Mouse (Mus musculus): ENCODE data around the gene Sdhc. TPM values are rescaled to one million over a fixed set of nuclear protein-coding genes. Genes with fewer than 3 reads are reported as not detected.
A peak's percentile ranks its signal among the peaks of the same experiment; 100 is the strongest.

The Sdhc gene
- polyA plus RNA-seq (2014; fragmentation: Nextera tagmentation; extraction: Ambion mirVana) = 276 and 291 TPM in 2 replicates

DNA sequence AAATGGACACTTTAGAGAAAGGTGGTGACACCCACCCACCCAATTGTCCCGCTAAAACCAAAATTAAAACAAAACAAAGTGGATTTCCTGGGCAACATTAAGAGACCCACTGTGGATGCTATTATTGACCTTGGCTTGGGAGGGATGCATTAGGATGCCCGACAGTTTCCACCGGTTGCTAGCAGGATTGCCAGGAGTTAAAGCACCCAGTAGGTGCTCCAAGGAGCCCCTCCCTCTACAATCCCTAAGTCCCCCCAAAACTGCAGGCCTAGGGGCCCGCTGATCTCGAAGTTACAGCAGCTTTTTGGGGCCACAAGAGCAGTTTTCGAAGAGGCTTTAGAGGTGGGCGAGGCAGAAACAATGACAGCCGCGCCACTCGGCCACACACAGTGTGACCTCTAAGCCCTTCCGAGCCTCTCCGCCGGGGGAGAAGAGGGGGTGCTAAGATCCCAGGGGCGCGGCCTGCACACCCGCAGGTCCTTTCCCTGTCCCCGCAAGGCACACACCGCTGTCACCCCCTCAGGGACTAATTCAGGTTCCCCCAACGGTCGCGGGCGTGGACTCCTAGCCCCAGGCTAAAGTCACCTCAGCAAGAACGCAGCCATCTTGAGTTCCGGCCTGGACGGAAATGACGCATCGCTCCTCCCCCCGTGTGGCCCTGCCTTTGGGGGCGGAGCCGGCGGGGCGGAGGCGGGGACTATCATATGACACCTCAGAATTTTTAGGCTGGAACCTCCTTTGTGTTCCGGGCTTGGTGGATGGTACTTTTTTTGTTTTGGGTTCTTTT, at the start of gene Sdhc, which contains the start of gene Mpz:
Gene Sdhc, minus strand, starts transcription at position 630 of the 787 bp plus-strand sequence.
Gene Mpz, plus strand, starts transcription at position 738 of the 787 bp plus-strand sequence.
- Histone ChIP-seq H3K27me3 (replicated peaks; ENCODE audit: control insufficient read depth, insufficient read depth, low read length) (no peaks in the 10 kb centered on the region), H3K4me1 (ENCODE audit: control insufficient read depth, insufficient read depth, low read length) (peaks cover 19% of the 10 kb centered on the region), H3K9ac (ENCODE audit: low read depth, low read length) (peak within 1 kb of the TSS; percentile 91), H3K4me2 (ENCODE audit: low read depth, low read length) (peak within 1 kb of the TSS; percentile 66), H3K36me3 (ENCODE audit: control insufficient read depth, insufficient read depth, low read length) (peaks cover 8% of the 10 kb centered on the region; the same call in 1 of the 2 replicates), H3K27ac (replicated peaks; ENCODE audit: low read depth, low read length) (peak within 1 kb of the TSS; percentile 91), H3K4me3 (ENCODE audit: low read depth, low read length) (peak within 1 kb of the TSS; percentile 84), H3K9me3 (ENCODE audit: control insufficient read depth, low read length) (no peaks in the 10 kb centered on the region)
- WGBS = 0% methylated on average over 23 of the region's 34 CpGs
- ATAC-seq (ENCODE audit: low read depth) (peak; percentile 95), DNase-seq (ENCODE audit: low spot score) (peak; percentile 96)

DNA sequence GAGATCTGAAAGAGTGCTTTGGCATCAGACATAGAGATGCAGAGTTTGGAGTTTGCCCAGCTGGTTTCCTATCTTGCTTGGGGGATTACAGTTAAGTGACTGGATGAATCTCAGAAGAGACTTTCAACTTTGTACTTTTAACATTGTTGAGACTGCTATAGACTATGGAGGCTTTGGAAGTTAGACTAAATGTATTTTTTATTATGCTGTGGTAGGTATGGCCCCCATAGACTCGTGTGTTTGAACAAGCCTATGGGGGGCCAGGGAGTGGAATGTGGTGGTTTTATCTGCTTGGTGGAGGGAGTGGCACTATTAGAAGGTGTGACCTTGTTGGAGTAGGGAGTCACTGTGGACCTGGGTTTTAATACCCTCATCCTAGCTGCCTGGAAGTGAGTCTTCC, 49.1 kb upstream of the Sdhc start:
- Histone ChIP-seq H3K9ac (ENCODE audit: low read depth, low read length) (no peak overlapping the region), H3K4me1 (ENCODE audit: control insufficient read depth, insufficient read depth, low read length) (0 out of 2 replicates have a peak, but pooled peaks cover 11% of the 10 kb centered on the region), H3K27ac (replicated peaks; ENCODE audit: low read depth, low read length) (no peak overlapping the region), H3K4me2 (ENCODE audit: low read depth, low read length) (no peak overlapping the region), H3K4me3 (ENCODE audit: low read depth, low read length) (no peak overlapping the region), H3K36me3 (ENCODE audit: control insufficient read depth, insufficient read depth, low read length) (no peaks in the 10 kb centered on the region), H3K27me3 (replicated peaks; ENCODE audit: control insufficient read depth, insufficient read depth, low read length) (peaks cover 32% of the 10 kb centered on the region), H3K9me3 (ENCODE audit: control insufficient read depth, low read length) (no peaks in the 10 kb centered on the region)
- WGBS = 56% methylated on average over 1 of the region's 1 CpGs
- ATAC-seq (ENCODE audit: low read depth) (no peak), DNase-seq (ENCODE audit: low spot score) (no peak)

DNA sequence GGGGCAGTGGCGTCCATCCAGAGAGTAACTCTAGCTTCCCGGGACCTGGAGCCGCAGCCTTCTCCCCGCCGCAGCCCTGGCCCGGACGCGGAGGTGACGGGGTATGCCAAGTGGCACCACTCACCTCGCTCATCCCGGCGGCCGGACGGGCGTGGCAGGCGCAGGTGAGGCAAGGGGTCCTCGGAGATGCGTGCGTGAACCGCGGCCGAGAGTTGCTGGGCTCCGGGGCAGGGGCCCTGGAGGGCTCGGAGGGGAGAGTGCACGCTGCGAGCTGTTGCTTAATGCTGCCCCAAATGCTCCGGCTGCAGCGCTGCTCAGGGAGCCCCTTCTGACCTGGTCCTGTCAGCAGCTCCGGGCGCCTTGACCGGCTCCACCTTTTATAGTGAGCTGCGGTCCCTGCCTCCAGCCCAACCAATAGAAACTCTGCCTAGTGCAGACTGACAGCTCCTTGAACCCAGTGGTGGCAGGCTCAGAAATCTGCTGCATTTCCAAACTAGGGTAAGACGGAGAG, 45.5 kb upstream of the Sdhc start, which contains the start of gene Pcp4l1:
Gene Pcp4l1, minus strand, starts transcription at position 382 of the 511 bp plus-strand sequence.
- peak; percentile 82 for ATAC-seq (ENCODE audit: low read depth)
- Histone ChIP-seq H3K9me3 (ENCODE audit: control insufficient read depth, low read length) (no peaks in the 10 kb centered on the region), H3K4me1 (ENCODE audit: control insufficient read depth, insufficient read depth, low read length) (peaks cover 30% of the 10 kb centered on the region; the same call in 1 of the 2 replicates), H3K4me3 (ENCODE audit: low read depth, low read length) (peak within 1 kb of the TSS; percentile 56), H3K36me3 (ENCODE audit: control insufficient read depth, insufficient read depth, low read length) (no peaks in the 10 kb centered on the region), H3K27ac (replicated peaks; ENCODE audit: low read depth, low read length) (no peak within 1 kb of the TSS), H3K4me2 (ENCODE audit: low read depth, low read length) (peak within 1 kb of the TSS; percentile 94), H3K27me3 (replicated peaks; ENCODE audit: control insufficient read depth, insufficient read depth, low read length) (peaks cover 61% of the 10 kb centered on the region), H3K9ac (ENCODE audit: low read depth, low read length) (peak within 1 kb of the TSS; percentile 65)
- DNase-seq (ENCODE audit: low spot score) = peak; percentile 74
- under 1% methylated on average over 12 of the region's 33 CpGs for WGBS

- DNase-seq (ENCODE audit: low spot score) (peak; percentile 7), ATAC-seq (ENCODE audit: low read depth) (no peak)
- peak overlapping the region; percentile 94 for H3K4me2 ChIP-seq (ENCODE audit: low read depth, low read length)
- WGBS = 6% methylated on average over 20 of the region's 20 CpGs
- H3K9ac ChIP-seq (ENCODE audit: low read depth, low read length) = peak overlapping the region; percentile 65
- H3K4me1 ChIP-seq (ENCODE audit: control insufficient read depth, insufficient read depth, low read length) = peaks cover 30% of the 10 kb centered on the region; the same call in 1 of the 2 replicates
- peak overlapping the region; percentile 56 for H3K4me3 ChIP-seq (ENCODE audit: low read depth, low read length)
- H3K9me3 ChIP-seq (ENCODE audit: control insufficient read depth, low read length) = no peaks in the 10 kb centered on the region
- H3K36me3 ChIP-seq (ENCODE audit: control insufficient read depth, insufficient read depth, low read length) = no peaks in the 10 kb centered on the region
- peaks cover 61% of the 10 kb centered on the region for H3K27me3 ChIP-seq (replicated peaks; ENCODE audit: control insufficient read depth, insufficient read depth, low read length)
- H3K27ac ChIP-seq (replicated peaks; ENCODE audit: low read depth, low read length) = no peak overlapping the region
Measured at GRCm38 (mm10) chr1:171195046-171195822, 44.8 kb upstream of the Sdhc start.

GRCm38 (mm10) chr1:171193911-171194830, 43.8 kb upstream of the Sdhc start:
- Histone ChIP-seq H3K4me2 (ENCODE audit: low read depth, low read length) (peak overlapping the region; percentile 45), H3K9me3 (ENCODE audit: control insufficient read depth, low read length) (no peaks in the 10 kb centered on the region), H3K4me1 (ENCODE audit: control insufficient read depth, insufficient read depth, low read length) (peaks cover 38% of the 10 kb centered on the region; the same call in 1 of the 2 replicates), H3K27ac (replicated peaks; ENCODE audit: low read depth, low read length) (no peak overlapping the region), H3K9ac (ENCODE audit: low read depth, low read length) (no peak overlapping the region), H3K4me3 (ENCODE audit: low read depth, low read length) (peak overlapping the region; percentile 56; the same call in 1 of the 2 replicates), H3K27me3 (replicated peaks; ENCODE audit: control insufficient read depth, insufficient read depth, low read length) (peaks cover 61% of the 10 kb centered on the region), H3K36me3 (ENCODE audit: control insufficient read depth, insufficient read depth, low read length) (no peaks in the 10 kb centered on the region)
- DNase-seq (ENCODE audit: low spot score) (peak; percentile 44), ATAC-seq (ENCODE audit: low read depth) (peak; percentile 19; the same call in 1 of the 2 replicates)
- WGBS = 20% methylated on average over 11 of the region's 11 CpGs

DNA sequence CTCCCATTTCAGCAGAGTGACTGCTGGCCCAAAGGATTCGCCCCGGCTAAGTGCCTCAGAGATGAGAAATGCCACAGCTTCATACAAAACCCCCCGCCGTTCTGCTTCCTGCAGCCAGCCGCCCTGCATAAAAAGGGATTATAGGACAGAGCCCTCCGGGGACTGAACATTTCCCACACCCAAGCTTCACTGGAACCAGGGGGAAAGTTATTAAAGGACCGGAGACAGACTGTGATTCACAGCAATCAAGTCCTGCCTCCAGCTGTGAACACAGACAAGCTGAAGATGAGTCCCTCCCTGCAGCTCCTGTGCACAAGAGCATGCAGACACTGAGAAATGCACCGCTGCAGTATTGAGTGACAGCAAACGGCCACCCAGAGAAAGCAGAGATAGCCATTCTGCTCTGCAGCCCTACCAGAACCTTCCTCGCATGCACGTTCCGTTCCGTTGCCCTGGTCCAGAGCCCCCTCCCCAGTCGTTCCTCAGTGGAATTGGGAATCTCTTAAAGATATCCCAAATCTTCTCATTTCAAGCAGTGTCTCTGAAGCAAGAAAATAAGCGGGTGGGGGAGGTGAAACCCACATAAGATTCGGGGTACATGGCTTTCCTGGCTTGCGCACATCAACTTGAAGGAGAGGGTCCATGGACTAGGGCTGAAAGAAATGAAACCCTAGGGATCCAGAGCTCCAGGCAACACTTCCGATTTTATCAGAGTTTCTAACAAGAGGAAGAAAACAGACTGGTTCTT, 42.9 kb upstream of the Sdhc start:
- ATAC-seq (ENCODE audit: low read depth) (0 out of 2 replicates have a peak, but pooled peaks have one; percentile 24), DNase-seq (ENCODE audit: low spot score) (peak; percentile 54)
- peak overlapping the region; percentile 26 for H3K4me3 ChIP-seq (ENCODE audit: low read depth, low read length)
- H3K27me3 ChIP-seq (replicated peaks; ENCODE audit: control insufficient read depth, insufficient read depth, low read length) = peaks cover 61% of the 10 kb centered on the region
- peak overlapping the region; percentile 45 for H3K4me2 ChIP-seq (ENCODE audit: low read depth, low read length)
- 0 out of 2 replicates have a peak overlapping the region, but pooled peaks have one; percentile 34 for H3K9ac ChIP-seq (ENCODE audit: low read depth, low read length)
- no peak overlapping the region for H3K27ac ChIP-seq (replicated peaks; ENCODE audit: low read depth, low read length)
- H3K9me3 ChIP-seq (ENCODE audit: control insufficient read depth, low read length) = no peaks in the 10 kb centered on the region
- H3K36me3 ChIP-seq (ENCODE audit: control insufficient read depth, insufficient read depth, low read length) = no peaks in the 10 kb centered on the region
- 4% methylated on average over 18 of the region's 18 CpGs for WGBS
- peaks cover 44% of the 10 kb centered on the region; the same call in 1 of the 2 replicates for H3K4me1 ChIP-seq (ENCODE audit: control insufficient read depth, insufficient read depth, low read length)

DNA sequence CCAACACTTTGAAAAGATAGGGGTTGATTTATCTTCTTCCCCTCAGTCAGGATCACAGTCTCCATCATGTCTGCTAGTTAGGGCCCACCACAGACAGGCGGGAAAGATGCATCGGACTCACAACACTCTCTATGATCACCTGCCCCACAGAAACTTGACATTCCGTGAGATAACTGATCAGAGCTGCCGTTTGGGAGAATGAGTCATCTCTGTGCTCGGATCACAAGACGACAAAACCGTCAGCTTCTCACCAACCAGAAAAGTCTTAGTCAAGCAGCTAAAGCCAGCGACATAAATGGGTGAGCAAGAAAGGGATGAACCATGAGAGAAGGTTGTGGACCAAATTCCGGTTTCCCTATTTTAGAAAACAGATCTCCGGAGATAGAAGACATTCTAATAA, 41.9 kb upstream of the Sdhc start:
- H3K27me3 ChIP-seq (replicated peaks; ENCODE audit: control insufficient read depth, insufficient read depth, low read length) = peaks cover 57% of the 10 kb centered on the region
- H3K9ac ChIP-seq (ENCODE audit: low read depth, low read length) = no peak overlapping the region
- WGBS = 53% methylated on average over 10 of the region's 10 CpGs
- no peak overlapping the region for H3K27ac ChIP-seq (replicated peaks; ENCODE audit: low read depth, low read length)
- no peak for DNase-seq (ENCODE audit: low spot score)
- H3K4me2 ChIP-seq (ENCODE audit: low read depth, low read length) = no peak overlapping the region
- ATAC-seq (ENCODE audit: low read depth) = no peak
- no peak overlapping the region for H3K4me3 ChIP-seq (ENCODE audit: low read depth, low read length)
- no peaks in the 10 kb centered on the region for H3K36me3 ChIP-seq (ENCODE audit: control insufficient read depth, insufficient read depth, low read length)
- peaks cover 44% of the 10 kb centered on the region; the same call in 1 of the 2 replicates for H3K4me1 ChIP-seq (ENCODE audit: control insufficient read depth, insufficient read depth, low read length)
- no peaks in the 10 kb centered on the region for H3K9me3 ChIP-seq (ENCODE audit: control insufficient read depth, low read length)

Data from embryonic facial prominence, embryonic 14.5 days (tissue).